Mouse (Mus musculus) MEL (cell line): ENCODE measurements around the gene Nr5a2. TPM values are rescaled to one million over a fixed set of nuclear protein-coding genes. Genes with fewer than 3 reads are reported as not detected.

Source experiments
- DNase-seq: peaks from one replicate; pipeline ENCODE4 v3.0.0; 2011; ENCODE audit warnings: low read depth, low spot score
- H3K27ac ChIP-seq: 2 replicates; pipeline ENCODE4 v1.5.1; 2012; ENCODE audit warnings: low read depth, mild to moderate bottlenecking, control low read depth, low read length, moderate library complexity; ENCODE audit not compliant: control insufficient read depth
- H3K27me3 ChIP-seq, 2 experiments: fragments of 150-350 bp in 1 of 2; sonication (generic) in 1 of 2; 2 replicates each; pipeline ENCODE4 v1.6.1; 2012; ENCODE audit warnings: low read length in 2 of 2, mild to moderate bottlenecking in 2 of 2, improper control_type of control experiment in 1 of 2, moderate library complexity in 1 of 2; ENCODE audit not compliant: insufficient read depth in 2 of 2, control insufficient read depth in 1 of 2
- H3K36me3 ChIP-seq, 2 experiments: 2 replicates each; pipeline ENCODE4 v1.6.1; 2012 to 2014; ENCODE audit warnings: low read length in 2 of 2, improper control_type of control experiment in 1 of 2, inconsistent platforms in 1 of 2, mild to moderate bottlenecking in 1 of 2; ENCODE audit not compliant: insufficient read depth in 2 of 2, control insufficient read depth in 1 of 2
- H3K4me1 ChIP-seq, 2 experiments: fragments of 150-350 bp in 1 of 2; sonication (generic) in 1 of 2; 2 replicates each; pipeline ENCODE4 v1.6.1; 2012; ENCODE audit warnings: low read length in 2 of 2, improper control_type of control experiment in 1 of 2, mild to moderate bottlenecking in 1 of 2; ENCODE audit not compliant: insufficient read depth in 2 of 2, control insufficient read depth in 1 of 2
- H3K4me3 ChIP-seq, 2 experiments: fragments of 150-350 bp in 1 of 2; sonication (generic) in 1 of 2; 2 replicates each; pipeline ENCODE4 v1.5.1; 2012; ENCODE audit warnings: low read depth in 2 of 2, low read length in 2 of 2, mild to moderate bottlenecking in 2 of 2, moderate library complexity in 2 of 2, control low read depth in 1 of 2, improper control_type of control experiment in 1 of 2; ENCODE audit not compliant: control insufficient read depth in 1 of 2, insufficient read depth in 1 of 2
- H3K79me2 ChIP-seq: 2 replicates; pipeline ENCODE4 v1.6.1; 2012; ENCODE audit warnings: mild to moderate bottlenecking, low read length, moderate library complexity; ENCODE audit not compliant: control insufficient read depth, poor library complexity, insufficient read depth
- H3K9ac ChIP-seq: 2 replicates; pipeline ENCODE4 v1.6.1; 2012; ENCODE audit warnings: low read depth, mild to moderate bottlenecking, control low read depth, low read length, moderate library complexity; ENCODE audit not compliant: control insufficient read depth, poor library complexity, severe bottlenecking
- H3K9me3 ChIP-seq: fragments of 150-350 bp; sonication (generic); replicated peaks from 2 replicates; pipeline ENCODE4 v1.6.1; 2012; ENCODE audit warnings: mild to moderate bottlenecking, low read length, improper control_type of control experiment, moderate library complexity; ENCODE audit not compliant: insufficient read depth
- CHD2 ChIP-seq: IDR thresholded peaks from 2 replicates; pipeline ENCODE4 v1.6.1; 2011; ENCODE audit warnings: low read length, improper control_type of control experiment
- EP300 ChIP-seq, 2 experiments: IDR thresholded peaks; 2 replicates each; pipeline ENCODE4 v1.6.1; 2011; ENCODE audit warnings: improper control_type of control experiment in 2 of 2, low read length in 2 of 2, low read depth in 1 of 2, mild to moderate bottlenecking in 1 of 2
- GABPA ChIP-seq: IDR thresholded peaks from 2 replicates; pipeline ENCODE4 v1.6.1; 2012; ENCODE audit warnings: low read depth, mild to moderate bottlenecking, inconsistent platforms, low read length, improper control_type of control experiment, moderate library complexity
- JUND ChIP-seq: IDR thresholded peaks from 2 replicates; pipeline ENCODE4 v1.6.1; 2011; ENCODE audit warnings: low read depth, mild to moderate bottlenecking, improper control_type of control experiment, low read length
- KAT2A ChIP-seq: conservative IDR thresholded peaks from 2 replicates; pipeline ENCODE4 v1.6.1; 2012; ENCODE audit warnings: low read depth, low read length, improper control_type of control experiment, inconsistent platforms
- MEF2A ChIP-seq: IDR thresholded peaks from 2 replicates; pipeline ENCODE4 v1.6.1; 2014; ENCODE audit warnings: low read depth, mild to moderate bottlenecking, inconsistent platforms, low read length, improper control_type of control experiment; ENCODE audit not compliant: poor library complexity, insufficient replicate concordance, severe bottlenecking; ENCODE audit errors: extremely low read depth
- MYB ChIP-seq: IDR thresholded peaks from 2 replicates; pipeline ENCODE4 v1.6.1; 2011; ENCODE audit warnings: mild to moderate bottlenecking, low read depth, low read length, improper control_type of control experiment
- NELFE ChIP-seq: IDR thresholded peaks from 2 replicates; pipeline ENCODE4 v1.6.1; 2011; ENCODE audit warnings: low read depth, low read length, improper control_type of control experiment
- POLR2AphosphoS2 ChIP-seq: IDR thresholded peaks from 2 replicates; pipeline ENCODE4 v1.6.1; 2011; ENCODE audit warnings: low read length, improper control_type of control experiment
- RAD21 ChIP-seq: IDR thresholded peaks from 2 replicates; pipeline ENCODE4 v1.6.1; 2011; ENCODE audit warnings: mild to moderate bottlenecking, low read depth, low read length, improper control_type of control experiment
- TAL1 ChIP-seq: IDR thresholded peaks from 2 replicates; pipeline ENCODE4 v1.6.1; 2012; ENCODE audit warnings: mild to moderate bottlenecking, inconsistent platforms, low read length, moderate library complexity, mixed read lengths
- TBP ChIP-seq: IDR thresholded peaks from 2 replicates; pipeline ENCODE4 v1.8.0; 2011; ENCODE audit warnings: low read depth, low read length, improper control_type of control experiment
- TCF12 ChIP-seq: IDR thresholded peaks from 2 replicates; pipeline ENCODE4 v1.6.1; 2014; ENCODE audit warnings: low read depth, mild to moderate bottlenecking, inconsistent platforms, low read length, improper control_type of control experiment, moderate library complexity
- UBTF ChIP-seq: IDR thresholded peaks from 2 replicates; pipeline ENCODE4 v1.6.1; 2012; ENCODE audit warnings: low read depth, mild to moderate bottlenecking, inconsistent platforms, low read length, improper control_type of control experiment, moderate library complexity, borderline replicate concordance; ENCODE audit not compliant: insufficient read depth
- USF1 ChIP-seq: IDR thresholded peaks from 2 replicates; pipeline ENCODE4 v1.6.1; 2014; ENCODE audit warnings: low read depth, mild to moderate bottlenecking, inconsistent platforms, low read length, improper control_type of control experiment, moderate library complexity
- ZMIZ1 ChIP-seq: IDR thresholded peaks from 2 replicates; pipeline ENCODE4 v1.6.1; 2012; ENCODE audit warnings: low read depth, mild to moderate bottlenecking, inconsistent platforms, low read length, improper control_type of control experiment, moderate library complexity
- ZNF384 ChIP-seq: IDR thresholded peaks from 2 replicates; pipeline ENCODE4 v1.6.1; 2012; ENCODE audit warnings: low read depth, mild to moderate bottlenecking, inconsistent platforms, low read length, improper control_type of control experiment
- polyA plus RNA-seq, 2 experiments: library from polyadenylated mRNA; stranded (reverse) in 1 of 2; unstranded in 1 of 2; fragments of >175 nt in 1 of 2; fragments of >200 nt in 1 of 2; gene quantifications; 2 replicates each; pipeline versions ENCODE4 v1.2.1 to v1.2.4; 2012; ENCODE audit warnings: low replicate concordance in 2 of 2, low read depth in 1 of 2; ENCODE audit not compliant: insufficient read length in 2 of 2, insufficient read depth in 1 of 2, missing spikeins in 1 of 2
- total RNA-seq: library from RNA; depleted of rRNA; stranded (reverse); fragments of 300-350 nt; gene quantifications from 2 replicates; pipeline ENCODE4 v1.2.3, GENCODE M21; 2012

Gene Nr5a2
- total and polyA plus RNA-seq, 3 experiments, result 0.03 to 0.39 TPM; not detected in 1

DNA sequence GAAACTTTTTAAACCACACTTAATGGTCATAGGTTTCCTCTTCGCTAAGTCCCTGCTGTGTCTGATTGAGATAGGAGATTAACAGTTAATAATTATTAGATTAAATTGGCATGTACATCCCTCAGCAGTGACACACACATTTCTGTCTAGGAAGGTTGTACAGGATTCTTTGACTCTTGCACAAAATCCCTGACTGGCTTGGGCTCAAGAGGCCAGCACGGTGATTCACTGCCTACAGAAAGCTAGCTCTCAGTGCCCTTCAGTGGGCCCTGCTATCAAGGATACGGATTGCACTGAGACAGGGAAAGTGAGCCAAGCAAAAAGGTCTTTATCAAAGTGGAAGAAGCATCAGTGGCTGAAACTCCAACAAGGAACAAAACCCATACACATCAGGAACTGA is 85.2 kb downstream of the Nr5a2 start:
- H3K9me3 ChIP-seq, result no peaks in the 10 kb centered on the region
- H3K4me3 ChIP-seq, result no peak overlapping the region
- TF ChIP-seq GABPA (no peak), NELFE (no peak), KAT2A (no peak), TCF12 (no peak), USF1 (no peak), JUND (no peak), EP300 (IDR thresholded peaks at IDR 0.05; ENCODE audit: low read depth in 1 of 2, low read length in 2 of 2) (no peak), CHD2 (no peak)
- TF ChIP-seq, all 39 proteins: peak for 0

GRCm38 (mm10) chr1:136868955-136869354 is 91.3 kb downstream of the Nr5a2 start:
- H3K9me3 ChIP-seq, result no peaks in the 10 kb centered on the region

More for the DNA sequence above, 85.2 kb downstream of the Nr5a2 start:
- no peak overlapping the region for H3K9ac ChIP-seq
- H3K36me3 ChIP-seq, result no peaks in the 10 kb centered on the region
- no peak for DNase-seq
- H3K4me1 ChIP-seq, result no peaks in the 10 kb centered on the region
- H3K27me3 ChIP-seq, result no peaks in the 10 kb centered on the region
- no peak overlapping the region for H3K27ac ChIP-seq
- no peaks in the 10 kb centered on the region for H3K79me2 ChIP-seq

GRCm38 (mm10) chr1:136868285-136868684 is 92.0 kb downstream of the Nr5a2 start:
- DNase-seq, result no peak
- no peak overlapping the region for H3K9ac ChIP-seq
- no peaks in the 10 kb centered on the region for H3K27me3 ChIP-seq
- no peaks in the 10 kb centered on the region for H3K9me3 ChIP-seq
- no peaks in the 10 kb centered on the region for H3K36me3 ChIP-seq
- no peak overlapping the region for H3K27ac ChIP-seq
- no peaks in the 10 kb centered on the region for H3K79me2 ChIP-seq
- H3K4me1 ChIP-seq, result no peaks in the 10 kb centered on the region
- no peak overlapping the region for H3K4me3 ChIP-seq
- TF ChIP-seq TAL1, result no peak
- TF ChIP-seq ZNF384, result no peak
- no peak for TF ChIP-seq CHD2
- no peak for TF ChIP-seq ZMIZ1
- no peak for TF ChIP-seq TBP
- no peak for TF ChIP-seq KAT2A

More at GRCm38 (mm10) chr1:136868955-136869354, 91.3 kb downstream of the Nr5a2 start:
- H3K4me3 ChIP-seq, result no peak overlapping the region
- H3K27me3 ChIP-seq, result no peaks in the 10 kb centered on the region
- H3K36me3 ChIP-seq, result no peaks in the 10 kb centered on the region
- no peaks in the 10 kb centered on the region for H3K79me2 ChIP-seq
- no peak overlapping the region for H3K27ac ChIP-seq
- no peak for DNase-seq
- no peak for TF ChIP-seq MYB
- TF ChIP-seq UBTF, result no peak
- TF ChIP-seq POLR2AphosphoS2, result no peak
- TF ChIP-seq RAD21, result no peak
- no peak for TF ChIP-seq MEF2A
- TF ChIP-seq NELFE, result no peak
- H3K4me1 ChIP-seq, result no peaks in the 10 kb centered on the region
- H3K9ac ChIP-seq, result no peak overlapping the region
